Mouse (Mus musculus): ENCODE measurements around the gene Car6. TPM values are rescaled to one million over a fixed set of nuclear protein-coding genes. Genes with fewer than 3 reads are reported as not detected.

The Car6 gene
- total and polyA plus RNA-seq, 3 experiments: not detected

GRCm38 (mm10) chr4:150221017-150221640, 20.0 kb upstream of the Car6 start:
- no peak overlapping the region for H3K4me2 ChIP-seq (ENCODE audit: insufficient read depth, low read depth, poor library complexity, severe bottlenecking)
- DNase-seq (ENCODE audit: extremely low read depth): no peak
- H3K9me3 ChIP-seq (replicated peaks; ENCODE audit: low read length): no peaks in the 10 kb centered on the region
- H3K27me3 ChIP-seq (replicated peaks): no peaks in the 10 kb centered on the region
- no peaks in the 10 kb centered on the region for H3K36me3 ChIP-seq (replicated peaks in 1 of 2; ENCODE audit: control insufficient read depth in 1 of 2, insufficient read depth in 1 of 2, low read length in 1 of 2)
- H3K27ac ChIP-seq (ENCODE audit: insufficient read depth, low read depth): no peak overlapping the region
- dilution Hi-C loops (cut with MboI; ENCODE audit: extremely low pct_ligation_motif_present, extremely low pct_unique_long_range_greater_than_20kb, low sequenced_read_pairs): no loop called here
- H3K9ac ChIP-seq (ENCODE audit: insufficient read depth, low read depth): no peak overlapping the region
- in situ Hi-C loops (cut with MboI; ENCODE audit: low pct_ligation_motif_present, low pct_unique_long_range_greater_than_20kb, low sequenced_read_pairs): loop anchor here (5.0 kb wide), 1 partner anchor 34 kb away; no protein-coding TSS in a partner anchor
- no peak for TF ChIP-seq TCF12 (IDR thresholded peaks at IDR 0.05; ENCODE audit: low read depth, low read length)
- TF ChIP-seq IRF4 (IDR thresholded peaks at IDR 0.05; ENCODE audit: low read depth, low read length): no peak
- TF ChIP-seq NELFE (IDR thresholded peaks at IDR 0.05; ENCODE audit: low read depth, low read length): no peak
- TF ChIP-seq MEF2A (IDR thresholded peaks at IDR 0.05; ENCODE audit: borderline replicate concordance, low read depth, low read length): no peak
- no peak for TF ChIP-seq EP300 (IDR thresholded peaks at IDR 0.05; ENCODE audit: low read length)
- no peak for TF ChIP-seq E2F4 (IDR thresholded peaks at IDR 0.05; ENCODE audit: insufficient replicate concordance, low read depth, low read length)
- TF ChIP-seq USF2 (conservative IDR thresholded peaks at IDR 0.05; ENCODE audit: low read depth, low read length): no peak
- no peaks in the 10 kb centered on the region for H3K79me2 ChIP-seq (replicated peaks; ENCODE audit: control insufficient read depth, extremely low read depth, insufficient read depth, poor library complexity, severe bottlenecking)
- no peak overlapping the region for H3K4me3 ChIP-seq (replicated peaks in 1 of 3; ENCODE audit: low read depth in 2 of 3, low read length in 2 of 3, poor library complexity in 1 of 3)
- H3K4me1 ChIP-seq (ENCODE audit: control insufficient read depth in 1 of 2, insufficient read depth in 2 of 2): no peaks in the 10 kb centered on the region

- Histone ChIP-seq H3K27me3 (replicated peaks) (no peaks in the 10 kb centered on the region), H3K9me3 (replicated peaks; ENCODE audit: low read length) (no peaks in the 10 kb centered on the region), H3K4me2 (ENCODE audit: insufficient read depth, low read depth, poor library complexity, severe bottlenecking) (no peak overlapping the region), H3K4me3 (replicated peaks in 1 of 3; ENCODE audit: low read depth in 2 of 3, low read length in 2 of 3, poor library complexity in 1 of 3) (no peak overlapping the region), H3K36me3 (replicated peaks in 1 of 2; ENCODE audit: control insufficient read depth in 1 of 2, insufficient read depth in 1 of 2, low read length in 1 of 2) (no peaks in the 10 kb centered on the region), H3K9ac (ENCODE audit: insufficient read depth, low read depth) (no peak overlapping the region), H3K79me2 (replicated peaks; ENCODE audit: control insufficient read depth, extremely low read depth, insufficient read depth, poor library complexity, severe bottlenecking) (no peaks in the 10 kb centered on the region), H3K27ac (ENCODE audit: insufficient read depth, low read depth) (no peak overlapping the region), H3K4me1 (ENCODE audit: control insufficient read depth in 1 of 2, insufficient read depth in 2 of 2) (no peaks in the 10 kb centered on the region)
- in situ Hi-C loops (cut with MboI; ENCODE audit: low pct_ligation_motif_present, low pct_unique_long_range_greater_than_20kb, low sequenced_read_pairs) (loop anchor here (5.0 kb wide), 1 partner anchor 33 kb away; no protein-coding TSS in a partner anchor), dilution Hi-C loops (cut with MboI; ENCODE audit: extremely low pct_ligation_motif_present, extremely low pct_unique_long_range_greater_than_20kb, low sequenced_read_pairs) (no loop called here)
- TF ChIP-seq ZMIZ1 (IDR thresholded peaks at IDR 0.05; ENCODE audit: low read depth, low read length) (no peak), CTCF (conservative IDR thresholded peaks at IDR 0.05 in 1 of 2, IDR thresholded peaks at IDR 0.05 in 1 of 2; ENCODE audit: low read depth in 2 of 2, low read length in 2 of 2) (no peak), E2F4 (IDR thresholded peaks at IDR 0.05; ENCODE audit: insufficient replicate concordance, low read depth, low read length) (no peak), UBTF (IDR thresholded peaks at IDR 0.05; ENCODE audit: low read depth, low read length) (no peak), MAZ (IDR thresholded peaks at IDR 0.05; ENCODE audit: low read depth, low read length) (no peak), ZC3H11A (IDR thresholded peaks at IDR 0.05; ENCODE audit: low read depth, low read length) (no peak), ZKSCAN1 (IDR thresholded peaks at IDR 0.05; ENCODE audit: borderline replicate concordance, low read depth, low read length) (no peak), SIN3A (IDR thresholded peaks at IDR 0.05; ENCODE audit: low read length) (no peak), USF2 (conservative IDR thresholded peaks at IDR 0.05; ENCODE audit: low read depth, low read length) (no peak), RCOR1 (conservative IDR thresholded peaks at IDR 0.05; ENCODE audit: low read depth, low read length) (no peak), KAT2A (IDR thresholded peaks at IDR 0.05; ENCODE audit: insufficient replicate concordance, low read length) (no peak), ETS1 (conservative IDR thresholded peaks at IDR 0.05; ENCODE audit: low read depth, low read length) (no peak), EP300 (IDR thresholded peaks at IDR 0.05; ENCODE audit: low read length) (no peak), MXI1 (IDR thresholded peaks at IDR 0.05; ENCODE audit: low read depth, low read length) (no peak), NRF1 (IDR thresholded peaks at IDR 0.05; ENCODE audit: low read depth, low read length) (no peak), MAFK (IDR thresholded peaks at IDR 0.05; ENCODE audit: insufficient replicate concordance, low read length) (no peak)
- DNase-seq (ENCODE audit: extremely low read depth): no peak
Observed at GRCm38 (mm10) chr4:150220584-150220983, 19.5 kb upstream of the Car6 start.
